Mouse (Mus musculus) forebrain, embryonic 11.5 days (tissue): Measurements from ENCODE around the gene Ppip5k1. TPM values are rescaled to one million over a fixed set of nuclear protein-coding genes. Genes with fewer than 3 reads are reported as not detected.

ENCODE experiments used
- ATAC-seq: fragments of 200-750 bp; cut with Nextera tagmentation; replicated peaks from 2 replicates; pipeline ENCODE4 v1.8.0; 2017; ENCODE audit warnings: moderate TSS enrichment; ENCODE audit not compliant: low FRiP score
- DNase-seq: peaks from one replicate; pipeline ENCODE4 v3.0.0-alpha.2; 2017; ENCODE audit warnings: low spot score
- H3K27ac ChIP-seq: fragments of 300-500 bp; sonication (generic); 2 replicates; pipeline ENCODE4 v1.5.1; 2014; ENCODE audit warnings: low read depth, low read length
- H3K27me3 ChIP-seq: fragments of 300-500 bp; sonication (generic); 2 replicates; pipeline ENCODE4 v1.6.1; 2014; ENCODE audit warnings: mild to moderate bottlenecking, low read length, mixed read lengths; ENCODE audit not compliant: control insufficient read depth, insufficient read depth
- H3K36me3 ChIP-seq: fragments of 300-500 bp; sonication (generic); 2 replicates; pipeline ENCODE4 v1.6.1; 2014; ENCODE audit warnings: mild to moderate bottlenecking, low read length, moderate library complexity, mixed read lengths; ENCODE audit not compliant: control insufficient read depth, insufficient read depth
- H3K4me1 ChIP-seq: fragments of 300-500 bp; sonication (generic); replicated peaks from 2 replicates; pipeline ENCODE4 v1.6.1; 2014; ENCODE audit warnings: low read length, mixed read lengths; ENCODE audit not compliant: control insufficient read depth, insufficient read depth
- H3K4me2 ChIP-seq: fragments of 300-500 bp; sonication (generic); 2 replicates; pipeline ENCODE4 v1.6.1; 2014; ENCODE audit warnings: low read depth, mild to moderate bottlenecking, low read length, moderate library complexity, mixed read lengths; ENCODE audit not compliant: severe bottlenecking
- H3K4me3 ChIP-seq: fragments of 300-500 bp; sonication (generic); 2 replicates; pipeline ENCODE4 v1.5.1; 2014; ENCODE audit warnings: low read depth, low read length
- H3K9ac ChIP-seq: fragments of 300-500 bp; sonication (generic); 2 replicates; pipeline ENCODE4 v1.6.1; 2014; ENCODE audit warnings: low read length
- H3K9me3 ChIP-seq: fragments of 300-500 bp; sonication (generic); 2 replicates; pipeline ENCODE4 v1.6.1; 2016; ENCODE audit warnings: low read length, mixed read lengths; ENCODE audit not compliant: control insufficient read depth
- WGBS: fragments of 180-500 bp; shearing (Covaris S2); extraction: QIAGEN DNeasy Blood & Tissue Kit; methylation state at CpG from one replicate; pipeline ENCODE4 v1.1.7; 2014; 5-methylcytosine and 5-hydroxymethylcytosine counted together
- polyA plus RNA-seq: library from polyadenylated mRNA; unstranded; fragments of >200 nt; fragmentation: Nextera tagmentation; extraction: Ambion mirVana; gene quantifications from 2 replicates; pipeline ENCODE4 v1.2.1, GENCODE M21; 2014

Ppip5k1 gene
- polyA plus RNA-seq, 1 experiment from 2014 or later: 11.7 TPM

- Histone ChIP-seq H3K9ac (no peak overlapping the region), H3K36me3 (no peaks in the 10 kb centered on the region), H3K4me3 (no peak overlapping the region), H3K4me1 (peaks cover 13% of the 10 kb centered on the region), H3K9me3 (no peaks in the 10 kb centered on the region), H3K4me2 (no peak overlapping the region), H3K27ac (peak overlapping the region; percentile 46; the same call in 1 of the 2 replicates), H3K27me3 (no peaks in the 10 kb centered on the region; the same call in 1 of the 2 replicates)
- ATAC-seq (no peak), DNase-seq (no peak)
- 76% methylated on average over 2 of the region's 2 CpGs for WGBS
Measured at GRCm38 (mm10) chr2:121287850-121288249, 67.3 kb downstream of the Ppip5k1 start.

DNA sequence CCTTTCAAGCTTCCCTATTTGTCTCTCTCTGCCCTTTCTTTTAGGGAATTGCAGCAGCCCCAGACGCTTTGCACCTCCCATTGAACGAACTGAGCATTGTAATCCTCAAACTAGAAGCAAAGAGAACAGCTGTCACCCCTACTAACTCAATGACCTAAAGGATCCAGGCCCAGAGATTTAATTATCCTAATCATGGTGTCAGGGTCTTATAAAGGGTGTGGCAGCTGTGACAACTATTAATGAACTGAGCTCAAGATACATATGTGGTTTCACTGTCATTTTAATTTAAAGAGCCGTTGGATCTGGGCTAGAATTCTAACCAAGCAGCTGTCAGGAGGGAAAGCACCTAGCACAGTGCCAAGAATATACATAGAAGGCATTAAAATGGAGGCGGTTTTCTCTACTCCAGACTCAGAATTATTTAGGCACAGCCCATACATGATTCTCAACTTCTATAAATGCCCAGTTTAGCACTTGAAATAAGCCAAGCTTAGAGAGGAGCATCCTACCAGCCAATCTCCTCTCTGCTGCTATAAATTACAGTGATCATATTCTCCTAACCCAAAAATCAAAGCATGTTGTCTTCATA is 83.2 kb downstream of the Ppip5k1 start:
- Histone ChIP-seq H3K4me2 (peak overlapping the region; percentile 73), H3K27me3 (no peaks in the 10 kb centered on the region), H3K9ac (peak overlapping the region; percentile 24; the same call in 1 of the 2 replicates), H3K4me1 (peaks cover 7% of the 10 kb centered on the region), H3K36me3 (peaks cover 6% of the 10 kb centered on the region; the same call in 1 of the 2 replicates), H3K4me3 (peak overlapping the region; percentile 65), H3K27ac (peak overlapping the region; percentile 77; the same call in 1 of the 2 replicates), H3K9me3 (no peaks in the 10 kb centered on the region)
- ATAC-seq: peak; percentile 23
- no peak for DNase-seq
- 20% methylated on average over 4 of the region's 4 CpGs for WGBS

- Histone ChIP-seq H3K4me2 (peak within 1 kb of the TSS; percentile 73), H3K36me3 (peaks cover 6% of the 10 kb centered on the region; the same call in 1 of the 2 replicates), H3K4me1 (peaks cover 7% of the 10 kb centered on the region), H3K27me3 (no peaks in the 10 kb centered on the region), H3K9me3 (no peaks in the 10 kb centered on the region), H3K27ac (peak within 1 kb of the TSS; percentile 81), H3K9ac (peak within 1 kb of the TSS; percentile 74), H3K4me3 (peak within 1 kb of the TSS; percentile 65)
- DNase-seq (peak; percentile 94), ATAC-seq (peak; percentile 100)
- WGBS: under 1% methylated on average over 37 of the region's 37 CpGs
Measured at GRCm38 (mm10) chr2:121271236-121271927, 83.8 kb downstream of the Ppip5k1 start, which contains the start of gene Trp53bp1. TSS of gene Trp53bp1 (minus strand) at chr2:121271407.

GRCm38 (mm10) chr2:121270521-121271235 is 84.5 kb downstream of the Ppip5k1 start:
- peaks cover 7% of the 10 kb centered on the region for H3K4me1 ChIP-seq
- peaks cover 6% of the 10 kb centered on the region; the same call in 1 of the 2 replicates for H3K36me3 ChIP-seq
- H3K27me3 ChIP-seq: no peaks in the 10 kb centered on the region
- ATAC-seq (peak; percentile 88), DNase-seq (peak; percentile 87)
- peak overlapping the region; percentile 81 for H3K27ac ChIP-seq
- under 1% methylated on average over 34 of the region's 35 CpGs for WGBS
- H3K4me2 ChIP-seq: peak overlapping the region; percentile 73
- peak overlapping the region; percentile 74 for H3K9ac ChIP-seq
- H3K4me3 ChIP-seq: peak overlapping the region; percentile 65
- no peaks in the 10 kb centered on the region for H3K9me3 ChIP-seq

DNA sequence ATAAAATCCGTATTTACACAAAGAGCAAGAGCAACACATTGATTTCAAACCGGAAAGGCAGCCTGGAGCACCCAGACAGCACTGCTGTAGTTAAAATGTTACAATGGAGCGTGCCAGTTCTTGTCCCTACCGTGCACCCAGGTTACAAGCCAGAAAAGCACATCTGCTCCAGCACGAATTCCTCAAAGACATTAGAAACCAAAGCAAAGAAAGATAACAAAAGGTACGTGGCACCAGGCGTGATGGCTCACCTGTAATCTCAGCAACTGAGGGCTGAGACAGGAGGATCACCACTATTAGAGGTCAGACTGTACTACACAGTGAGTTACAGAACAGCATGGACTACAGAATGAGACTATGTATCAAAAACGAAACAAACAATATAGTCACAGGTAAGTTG is 86.8 kb downstream of the Ppip5k1 start:
- 87% methylated on average over 8 of the region's 8 CpGs for WGBS
- Histone ChIP-seq H3K27me3 (no peaks in the 10 kb centered on the region), H3K9ac (no peak overlapping the region), H3K9me3 (no peaks in the 10 kb centered on the region), H3K4me2 (no peak overlapping the region), H3K36me3 (peaks cover 6% of the 10 kb centered on the region; the same call in 1 of the 2 replicates), H3K4me1 (peaks cover 7% of the 10 kb centered on the region), H3K4me3 (no peak overlapping the region), H3K27ac (no peak overlapping the region)
- ATAC-seq (no peak), DNase-seq (no peak)

Other genes starting within 250 kb of the Ppip5k1 start
- gene Tgm7, start 245.6 kb downstream of the Ppip5k1 start, polyA plus RNA-seq: not detected in 2 replicates
- gene Adal, start 215.0 kb downstream of the Ppip5k1 start, polyA plus RNA-seq: 28.7 and 33.2 TPM in 2 replicates
- 20.2 and 23.3 TPM in 2 replicates for gene Lcmt2, start 214.7 kb downstream of the Ppip5k1 start, polyA plus RNA-seq
- gene Tubgcp4, start 184.7 kb downstream of the Ppip5k1 start, polyA plus RNA-seq: 84.5 and 84.8 TPM in 2 replicates
- 15.4 and 15.6 TPM in 2 replicates for gene Zscan29, start 184.3 kb downstream of the Ppip5k1 start, polyA plus RNA-seq
- gene Trp53bp1, start 84.0 kb downstream of the Ppip5k1 start, polyA plus RNA-seq: 152 and 169 TPM in 2 replicates
- 16.2 and 18.1 TPM in 2 replicates for gene Map1a, start 65.8 kb downstream of the Ppip5k1 start, polyA plus RNA-seq
- 3.0 and 3.6 TPM in 2 replicates for gene Ckmt1, start 2.3 kb upstream of the Ppip5k1 start, polyA plus RNA-seq
- gene Strc, start 31.8 kb upstream of the Ppip5k1 start, polyA plus RNA-seq: not detected in 2 replicates
- 407 and 435 TPM in 2 replicates for gene Pdia3, start 58.4 kb upstream of the Ppip5k1 start, polyA plus RNA-seq
- 2.2 and 2.4 TPM in 2 replicates for gene Catsper2, start 58.4 kb upstream of the Ppip5k1 start, polyA plus RNA-seq
- gene Ell3, start 88.9 kb upstream of the Ppip5k1 start, polyA plus RNA-seq: 2.7 and 3.2 TPM in 2 replicates
- 431 and 446 TPM in 2 replicates for gene Serf2, start 93.8 kb upstream of the Ppip5k1 start, polyA plus RNA-seq
- 106 and 123 TPM in 2 replicates for gene Hypk, start 97.9 kb upstream of the Ppip5k1 start, polyA plus RNA-seq
- 0.49 and 1.1 TPM in 2 replicates for gene Serinc4, start 101.4 kb upstream of the Ppip5k1 start, polyA plus RNA-seq
- gene Mfap1b, start 118.7 kb upstream of the Ppip5k1 start, polyA plus RNA-seq: 62.6 and 64.1 TPM in 2 replicates
- gene Mfap1a, start 151.3 kb upstream of the Ppip5k1 start, polyA plus RNA-seq: 30.3 and 33.7 TPM in 2 replicates
- 16.5 and 18.7 TPM in 2 replicates for gene Wdr76, start 151.3 kb upstream of the Ppip5k1 start, polyA plus RNA-seq